Mouse (Mus musculus): ENCODE results near the gene Slc45a3.

DNA sequence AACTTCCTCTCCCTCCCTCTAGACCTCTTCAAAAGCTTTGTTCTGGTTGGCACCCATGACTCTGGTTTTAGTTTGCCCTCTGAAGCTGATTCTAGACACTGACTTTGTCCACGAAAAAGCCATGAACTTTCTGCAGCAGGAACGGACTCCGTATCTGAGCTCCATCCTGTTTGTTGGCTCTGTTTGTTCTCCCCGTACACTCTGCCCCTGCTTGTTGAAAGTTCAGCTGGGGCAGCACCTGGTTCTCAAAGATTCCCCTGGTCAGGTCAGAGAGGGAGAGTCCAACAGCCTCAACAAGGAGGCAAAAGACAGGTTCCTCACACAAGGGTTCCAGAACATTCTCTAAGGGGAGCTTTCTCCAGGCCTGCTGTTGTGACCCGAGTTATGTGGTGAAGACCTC lies 5.4 kb upstream of the Slc45a3 start:
- TF ChIP-seq CTCF (IDR thresholded peaks at IDR 0.05; ENCODE audit: borderline replicate concordance, insufficient read depth, low read depth, low read length) (no peak), POLR2A (IDR thresholded peaks at IDR 0.05; ENCODE audit: borderline replicate concordance, insufficient read depth, low read length) (no peak)
